Mouse (Mus musculus): ENCODE data around the gene Olfr669. TPM values are rescaled to one million over a fixed set of nuclear protein-coding genes. Genes with fewer than 3 reads are reported as not detected.
"Not testable (repeated sequence)": the region's sequence is repeated elsewhere in the genome, so short reads cannot be mapped to it uniquely, and the experiment has no call there.

The Olfr669 gene
- not detected for total RNA-seq (2021)

DNA sequence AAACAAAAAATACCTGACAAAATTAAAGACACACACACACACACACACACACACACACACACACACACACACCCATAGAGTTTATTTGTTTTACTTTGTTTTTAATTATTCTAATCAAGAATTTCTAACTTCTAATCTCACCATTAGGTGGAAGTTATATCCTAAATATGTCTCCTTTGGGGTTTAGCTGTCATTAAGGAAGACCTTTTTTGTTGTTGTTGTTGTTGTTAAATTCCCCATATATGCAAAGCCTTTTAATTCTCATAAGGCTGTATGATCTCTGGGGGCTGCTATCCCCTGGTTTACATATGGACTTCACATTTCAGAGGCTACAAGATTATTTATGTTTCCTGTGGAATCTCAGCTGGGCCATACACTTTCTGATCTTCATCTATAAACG lies at the start of gene Olfr669:
TSS of gene Olfr669 (plus strand) at position 301 of the 400 bp plus-strand sequence.
- no peak for DNase-seq

DNA sequence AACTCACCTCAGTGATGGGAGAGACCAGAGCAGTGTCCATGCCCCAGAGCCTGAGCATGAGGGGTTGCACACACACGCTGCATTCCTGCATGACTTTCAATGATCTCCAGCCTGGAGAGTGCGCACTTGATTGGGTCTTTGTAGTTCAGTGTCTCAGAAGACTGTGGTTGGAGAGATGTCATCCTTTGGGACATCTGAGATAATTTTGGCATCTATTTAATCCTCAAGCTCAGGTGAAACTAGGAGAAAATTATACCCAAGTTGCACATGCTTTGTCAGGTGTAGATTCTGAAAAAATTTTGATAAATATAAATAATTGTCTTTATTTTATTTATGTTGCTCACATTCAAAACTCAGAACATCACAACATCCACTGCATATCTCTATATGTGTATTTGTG lies 38.2 kb upstream of the Olfr669 start, which contains the start of gene Olfr666:
TSS of gene Olfr666 (minus strand) at position 101 of the 400 bp plus-strand sequence.
- DNase-seq, result no peak
- intact Hi-C loops (cut with DNase I), result no loop called here

More for the DNA sequence above, at the start of gene Olfr669:
- intact Hi-C loops (cut with DNase I), result no loop called here

DNA sequence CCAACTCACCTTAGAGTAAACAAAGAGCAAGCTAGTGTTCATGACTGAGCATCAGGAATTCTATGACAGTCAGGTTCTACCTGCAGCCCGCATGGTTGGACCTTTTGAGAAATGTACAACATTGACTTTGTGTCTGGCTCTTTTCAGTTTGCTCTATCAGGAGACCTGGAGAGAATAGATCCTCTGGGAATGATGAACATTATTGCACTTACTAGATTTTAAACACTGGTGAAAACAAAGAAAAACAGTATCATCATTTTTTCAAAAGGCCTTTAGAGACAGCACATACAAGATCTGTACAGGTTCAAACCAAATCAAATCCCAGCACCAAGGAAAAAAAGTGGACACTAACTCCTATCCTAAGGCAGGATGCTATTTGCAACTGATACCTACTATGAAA lies 12.7 kb upstream of the Olfr669 start, which contains the start of gene Olfr667:
TSS of gene Olfr667 (minus strand) at position 101 of the 400 bp plus-strand sequence.
- intact Hi-C loops (cut with DNase I), result no loop called here
- DNase-seq, result no peak

DNA sequence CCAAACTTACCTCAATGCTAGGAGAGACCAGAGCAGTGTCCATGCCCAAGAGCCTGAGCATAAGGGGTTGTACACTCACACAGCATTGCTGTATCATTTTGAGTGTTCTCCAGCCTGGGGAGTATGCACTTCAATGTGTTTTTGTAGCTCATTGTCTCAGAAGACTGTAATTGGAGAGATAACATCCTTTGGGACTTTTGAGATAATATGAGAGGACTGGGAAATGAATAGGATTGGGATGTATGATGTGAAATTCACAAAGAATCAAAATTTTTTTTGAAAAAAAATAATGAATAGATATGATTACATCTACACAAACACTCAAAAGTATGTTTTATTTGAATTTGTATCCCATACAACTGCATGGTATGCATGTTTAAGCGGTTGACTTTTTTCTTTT lies 6.1 kb upstream of the Olfr669 start, which contains the start of gene Olfr668:
TSS of gene Olfr668 (minus strand) at position 101 of the 400 bp plus-strand sequence.
- DNase-seq, result no peak
- intact Hi-C loops (cut with DNase I), result no loop called here

DNA sequence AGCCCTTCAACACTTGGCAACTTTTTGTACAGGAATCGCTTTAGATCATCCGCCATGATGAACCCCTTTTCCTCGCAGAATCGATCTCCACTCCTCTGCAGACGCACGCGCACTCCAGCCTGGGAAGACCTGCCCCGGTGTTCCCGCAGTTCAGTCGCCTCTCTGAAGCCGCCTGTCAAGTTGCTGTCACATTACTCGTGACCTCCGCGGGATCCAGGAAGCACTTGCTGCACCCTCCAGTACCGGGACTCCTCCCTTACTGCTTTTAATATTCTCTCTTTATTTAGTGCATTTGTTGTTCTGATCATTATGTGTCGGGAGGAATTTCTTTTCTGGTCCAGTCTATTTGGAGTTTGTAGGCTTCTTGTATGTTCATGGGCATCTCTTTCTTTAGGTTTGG lies 16.2 kb downstream of the Olfr669 start:
- DNase-seq; intact Hi-C loops (cut with DNase I): not testable (repeated sequence)

DNA sequence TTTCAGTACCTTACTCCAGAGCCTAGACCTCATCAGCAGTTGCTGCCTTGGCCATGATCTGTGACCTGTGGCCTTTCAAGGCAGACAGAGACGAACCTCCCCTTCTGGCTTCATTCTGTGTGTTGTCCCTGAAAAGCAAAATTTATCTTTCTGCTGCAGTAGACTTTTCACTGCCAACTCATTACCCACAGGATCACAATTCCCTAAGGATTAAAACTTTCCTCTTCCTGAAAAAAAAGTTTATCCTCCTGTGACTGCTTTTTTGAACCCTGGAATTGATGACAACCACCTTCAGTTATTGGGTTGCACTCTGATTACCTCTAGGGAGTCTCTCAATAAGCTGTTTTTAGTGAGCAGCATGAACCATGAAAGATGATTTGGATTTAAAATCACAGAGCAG lies 28.5 kb downstream of the Olfr669 start, which contains the start of gene Olfr670:
TSS of gene Olfr670 (minus strand) at position 101 of the 400 bp plus-strand sequence.
- intact Hi-C loops (cut with DNase I), result no loop called here
- DNase-seq, result no peak

DNA sequence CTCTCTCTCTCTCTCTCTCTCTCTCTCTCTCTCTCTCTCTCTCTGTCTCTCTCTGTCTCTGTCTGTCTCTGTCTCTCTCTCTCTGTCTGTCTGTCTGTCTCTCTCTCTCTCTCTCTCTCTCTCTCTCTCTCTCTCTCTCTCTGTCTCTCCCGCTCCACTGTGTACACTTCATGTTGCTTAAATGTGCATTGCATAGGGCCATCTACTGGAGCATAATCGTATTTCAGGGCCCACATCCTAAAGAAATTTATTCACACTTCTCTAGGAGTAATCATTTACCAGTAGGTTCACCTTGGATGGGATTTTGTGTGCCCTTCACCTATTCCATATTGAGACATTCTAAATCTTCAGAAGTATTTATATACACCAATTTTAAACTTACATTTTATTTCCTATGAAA lies 38.5 kb downstream of the Olfr669 start:
- intact Hi-C loops (cut with DNase I); DNase-seq: not testable (repeated sequence)

DNA sequence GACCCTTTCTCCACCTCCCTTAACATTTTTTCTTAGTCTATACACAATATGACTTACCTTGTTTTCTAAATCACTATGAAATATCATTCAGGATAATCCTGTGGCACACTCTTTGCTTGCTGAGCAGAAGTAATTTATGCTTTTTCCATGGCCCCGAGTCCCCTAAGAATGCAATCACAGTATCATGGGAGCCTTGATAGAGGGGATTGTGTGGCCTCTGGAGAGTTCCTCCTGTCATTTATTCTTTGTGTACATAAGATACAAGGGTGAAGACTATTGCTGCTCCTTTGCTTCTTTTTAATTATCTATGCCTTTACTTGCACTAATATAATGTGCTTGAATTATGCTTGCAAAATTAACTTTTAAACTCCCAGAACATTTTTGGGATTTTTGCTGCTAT lies 45.0 kb downstream of the Olfr669 start, which contains the start of gene Olfr671:
TSS of gene Olfr671 (minus strand) at position 101 of the 400 bp plus-strand sequence.
- intact Hi-C loops (cut with DNase I), result no loop called here
- no peak for DNase-seq

Other genes starting within 250 kb of the Olfr669 start
- gene Olfr661, start 247.7 kb upstream of the Olfr669 start, total RNA-seq (2021), result not detected
- not detected for gene Usp17le, start 156.8 kb upstream of the Olfr669 start, total RNA-seq (2021)
- gene Usp17lb, start 91.6 kb upstream of the Olfr669 start, total RNA-seq (2021), result not detected
- not detected for gene Usp17la, start 77.2 kb upstream of the Olfr669 start, total RNA-seq (2021)
- gene Olfr665, start 56.2 kb upstream of the Olfr669 start, total RNA-seq (2021), result not detected
- not detected for gene Olfr666, start 38.3 kb upstream of the Olfr669 start, total RNA-seq (2021)
- gene Olfr667, start 12.8 kb upstream of the Olfr669 start, total RNA-seq (2021), result not detected
- not detected for gene Olfr668, start 6.2 kb upstream of the Olfr669 start, total RNA-seq (2021)
- gene Olfr670, start 28.4 kb downstream of the Olfr669 start, total RNA-seq (2021), result not detected
- gene Olfr671, start 44.9 kb downstream of the Olfr669 start, total RNA-seq (2021), result not detected
- not detected for gene Olfr672, start 67.8 kb downstream of the Olfr669 start, total RNA-seq (2021)
- gene Olfr675, start 94.2 kb downstream of the Olfr669 start, total RNA-seq (2021), result not detected
- gene Olfr676, start 98.5 kb downstream of the Olfr669 start, total RNA-seq (2021), result not detected
- not detected for gene Olfr677, start 117.1 kb downstream of the Olfr669 start, total RNA-seq (2021)
- gene Olfr678, start 130.2 kb downstream of the Olfr669 start, total RNA-seq (2021), result not detected
- not detected for gene Olfr679, start 147.0 kb downstream of the Olfr669 start, total RNA-seq (2021)
- not detected for gene Olfr680-ps1, start 158.6 kb downstream of the Olfr669 start, total RNA-seq (2021)
- not detected for gene Olfr681, start 182.6 kb downstream of the Olfr669 start, total RNA-seq (2021)
- not detected for gene Olfr683, start 212.8 kb downstream of the Olfr669 start, total RNA-seq (2021)
- gene Olfr684, start 229.4 kb downstream of the Olfr669 start, total RNA-seq (2021), result not detected

Data from heart, postnatal 36 days (tissue).